Mouse (Mus musculus): ENCODE measurements at regions not wholly inside any gene's neighbourhood (a gene's known extent, or its start where the extent isn't known, plus 50 kb on each side); places are given as distances from the start of the nearest gene placed in this dataset.

DNA sequence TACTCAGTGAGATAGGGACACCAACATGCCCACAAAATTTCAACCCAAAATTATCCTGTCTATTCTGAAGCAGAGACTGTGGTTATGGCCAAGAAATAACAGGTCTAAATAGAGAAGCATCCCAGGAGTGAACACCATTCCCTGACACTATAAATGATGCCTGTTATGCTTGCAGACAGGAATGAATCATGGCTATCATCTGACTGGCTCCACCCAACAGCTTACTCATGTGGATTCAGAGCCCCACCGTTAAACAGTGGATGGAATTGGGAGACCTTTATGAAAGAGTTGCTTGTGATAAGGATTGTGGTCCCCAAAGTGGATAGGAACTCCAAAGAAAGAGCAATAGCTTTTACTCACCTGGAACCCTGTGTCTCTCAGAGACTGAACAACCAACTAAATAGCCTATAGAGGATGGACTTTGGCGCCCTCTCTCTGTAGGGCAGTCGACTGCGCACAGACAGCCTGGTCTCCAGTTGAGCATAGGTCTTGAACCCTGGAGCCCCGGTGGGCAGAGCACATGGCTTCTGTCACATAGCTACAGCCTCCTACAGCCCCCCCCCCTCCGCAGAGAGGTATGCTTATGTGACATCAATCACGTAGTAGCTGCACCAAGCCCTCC is 1101.3 kb upstream of the Zeb2 start:
- TF ChIP-seq CTCF (IDR thresholded peaks at IDR 0.05) (peak; percentile 10; the same call in 1 of the 2 replicates), EP300 (IDR thresholded peaks at IDR 0.05) (no peak)
- Histone ChIP-seq H3K4me1 (ENCODE audit: insufficient read depth, low read depth, low read length) (no peaks in the 10 kb centered on the region), H3K36me3 (ENCODE audit: insufficient read depth, low read length) (no peaks in the 10 kb centered on the region), H3K27me3 (replicated peaks; ENCODE audit: insufficient read depth, low read length) (no peaks in the 10 kb centered on the region), H3K9ac (replicated peaks; ENCODE audit: low read depth) (no peak overlapping the region), H3K4me3 (ENCODE audit: low read depth, low read length) (no peak overlapping the region), H3K9me3 (ENCODE audit: low read length) (no peaks in the 10 kb centered on the region), H3K4me2 (replicated peaks; ENCODE audit: low read depth, low read length) (no peak overlapping the region), H3K27ac (ENCODE audit: low read length) (no peak overlapping the region)
- WGBS: 89% methylated on average over 7 of the region's 7 CpGs
- ATAC-seq (no peak), DNase-seq (ENCODE audit: low spot score) (no peak)

DNA sequence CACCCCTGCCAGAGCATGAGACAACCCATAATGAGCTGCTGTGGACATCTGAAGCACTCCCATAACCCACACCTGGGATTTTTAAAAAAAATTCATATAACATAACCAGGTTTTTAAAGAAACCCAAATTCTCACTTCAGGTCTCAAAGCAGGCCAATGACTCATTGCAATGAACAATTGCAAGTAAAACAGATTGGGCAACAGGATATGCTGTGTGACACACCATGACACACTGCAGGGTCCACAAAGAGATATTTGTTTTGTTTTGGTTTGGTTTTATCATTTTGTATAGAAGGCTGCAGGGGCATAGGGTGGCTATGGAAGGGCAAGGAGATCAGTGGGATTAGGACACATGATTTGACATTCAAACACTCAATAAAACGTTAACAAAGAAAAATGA is 1082.1 kb upstream of the Zeb2 start:
- no peaks in the 10 kb centered on the region for H3K27me3 ChIP-seq (replicated peaks; ENCODE audit: insufficient read depth, low read length)
- no peak for ATAC-seq
- TF ChIP-seq EP300 (IDR thresholded peaks at IDR 0.05) (no peak), CTCF (IDR thresholded peaks at IDR 0.05) (no peak)
- WGBS: 43% methylated on average over 1 of the region's 1 CpGs
- no peak overlapping the region for H3K9ac ChIP-seq (replicated peaks; ENCODE audit: low read depth)
- H3K9me3 ChIP-seq (ENCODE audit: low read length): no peaks in the 10 kb centered on the region
- no peak overlapping the region for H3K4me2 ChIP-seq (replicated peaks; ENCODE audit: low read depth, low read length)
- H3K4me1 ChIP-seq (ENCODE audit: insufficient read depth, low read depth, low read length): no peaks in the 10 kb centered on the region
- no peak overlapping the region for H3K27ac ChIP-seq (ENCODE audit: low read length)
- H3K36me3 ChIP-seq (ENCODE audit: insufficient read depth, low read length): no peaks in the 10 kb centered on the region
- no peak overlapping the region for H3K4me3 ChIP-seq (ENCODE audit: low read depth, low read length)
- DNase-seq (ENCODE audit: low spot score): no peak

DNA sequence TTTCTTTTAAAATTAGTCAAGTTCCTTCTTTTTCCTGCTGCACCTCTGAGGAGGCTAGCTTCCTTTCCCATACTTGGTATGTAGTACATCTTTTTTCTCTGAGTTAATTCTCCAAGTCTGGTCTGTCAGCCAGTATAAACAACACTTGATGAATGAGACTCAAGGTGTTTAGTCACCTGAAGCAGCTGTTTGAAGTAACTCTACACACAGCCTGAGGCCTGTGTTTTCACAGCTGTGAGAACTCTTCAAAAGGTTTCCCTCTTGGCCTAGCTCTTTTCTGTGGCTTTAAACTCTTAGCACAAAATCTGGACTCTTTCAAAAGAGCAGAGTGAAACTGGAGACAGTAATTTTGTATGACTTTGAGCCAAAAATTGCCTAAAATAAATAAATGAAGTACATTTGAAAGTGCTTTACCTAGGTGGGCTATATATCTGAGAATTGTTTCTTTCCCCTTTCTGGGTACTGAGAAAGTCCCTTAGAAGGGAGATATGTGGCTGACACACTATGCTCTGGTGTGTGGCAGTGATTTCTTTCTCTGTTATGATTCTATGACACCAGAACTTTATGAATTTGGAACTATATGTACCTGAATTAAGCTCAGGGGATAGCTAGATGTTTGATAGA is 1070.2 kb upstream of the Zeb2 start:
- H3K4me1 ChIP-seq (ENCODE audit: insufficient read depth, low read depth, low read length): no peaks in the 10 kb centered on the region
- ATAC-seq (peak; percentile 85), DNase-seq (ENCODE audit: low spot score) (peak; percentile 68)
- no peaks in the 10 kb centered on the region for H3K36me3 ChIP-seq (ENCODE audit: insufficient read depth, low read length)
- no peaks in the 10 kb centered on the region for H3K9me3 ChIP-seq (ENCODE audit: low read length)
- no peak overlapping the region for H3K4me3 ChIP-seq (ENCODE audit: low read depth, low read length)
- H3K4me2 ChIP-seq (replicated peaks; ENCODE audit: low read depth, low read length): no peak overlapping the region
- no peak for TF ChIP-seq EP300 (IDR thresholded peaks at IDR 0.05)
- H3K27me3 ChIP-seq (replicated peaks; ENCODE audit: insufficient read depth, low read length): no peaks in the 10 kb centered on the region
- no peak overlapping the region for H3K27ac ChIP-seq (ENCODE audit: low read length)
- H3K9ac ChIP-seq (replicated peaks; ENCODE audit: low read depth): no peak overlapping the region

DNA sequence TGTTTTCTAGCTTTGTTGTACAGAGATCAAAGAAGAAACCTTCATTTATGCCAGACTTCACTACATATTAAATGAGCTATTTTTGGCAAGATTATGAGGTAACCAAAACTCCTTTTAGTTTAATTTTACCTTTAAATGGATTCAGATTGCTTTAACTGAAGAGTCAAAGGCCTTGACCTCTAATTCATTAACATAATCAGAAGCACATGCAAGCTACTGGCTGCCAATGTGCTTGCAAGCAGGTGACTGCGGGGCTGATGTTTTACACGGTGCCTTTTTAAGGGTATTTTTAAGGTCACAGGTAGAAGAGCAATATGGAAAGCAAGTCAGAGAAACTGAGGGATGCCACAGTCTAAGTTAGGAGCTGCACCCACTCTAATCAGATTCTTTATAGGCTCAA is 1066.0 kb upstream of the Zeb2 start:
- H3K4me1 ChIP-seq (ENCODE audit: insufficient read depth, low read depth, low read length): no peaks in the 10 kb centered on the region
- DNase-seq (ENCODE audit: low spot score): no peak
- no peaks in the 10 kb centered on the region for H3K27me3 ChIP-seq (replicated peaks; ENCODE audit: insufficient read depth, low read length)
- H3K9ac ChIP-seq (replicated peaks; ENCODE audit: low read depth): no peak overlapping the region
- no peaks in the 10 kb centered on the region for H3K36me3 ChIP-seq (ENCODE audit: insufficient read depth, low read length)
- no peaks in the 10 kb centered on the region for H3K9me3 ChIP-seq (ENCODE audit: low read length)
- no peak for TF ChIP-seq CTCF (IDR thresholded peaks at IDR 0.05)
- no peak for TF ChIP-seq EP300 (IDR thresholded peaks at IDR 0.05)
- no peak overlapping the region for H3K4me3 ChIP-seq (ENCODE audit: low read depth, low read length)
- H3K4me2 ChIP-seq (replicated peaks; ENCODE audit: low read depth, low read length): no peak overlapping the region
- H3K27ac ChIP-seq (ENCODE audit: low read length): no peak overlapping the region
- WGBS: 49% methylated on average over 2 of the region's 2 CpGs
- ATAC-seq: no peak

DNA sequence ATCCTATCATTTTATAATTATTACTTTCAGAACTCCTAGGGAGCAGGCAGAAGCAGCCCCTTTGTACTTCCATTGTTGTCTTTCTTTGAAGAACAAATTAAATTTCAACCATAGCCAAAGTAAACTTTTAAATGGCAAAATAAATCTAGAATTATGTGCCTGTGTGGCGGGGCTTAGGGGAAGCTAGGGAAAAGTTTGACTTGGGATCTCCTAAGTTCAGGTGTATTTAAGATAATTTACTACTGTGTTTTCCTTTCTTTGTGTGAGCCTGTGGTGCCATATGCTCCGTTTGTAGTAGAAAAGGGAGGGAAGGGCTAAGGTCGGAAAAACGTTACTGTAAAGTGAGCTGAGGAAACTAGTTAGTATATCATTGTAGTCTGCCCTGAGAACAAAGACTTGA is 1062.5 kb upstream of the Zeb2 start:
- no peak for TF ChIP-seq EP300 (IDR thresholded peaks at IDR 0.05)
- no peak for TF ChIP-seq CTCF (IDR thresholded peaks at IDR 0.05)
- H3K36me3 ChIP-seq (ENCODE audit: insufficient read depth, low read length): no peaks in the 10 kb centered on the region
- H3K9ac ChIP-seq (replicated peaks; ENCODE audit: low read depth): no peak overlapping the region
- no peak overlapping the region for H3K27ac ChIP-seq (ENCODE audit: low read length)
- no peaks in the 10 kb centered on the region for H3K27me3 ChIP-seq (replicated peaks; ENCODE audit: insufficient read depth, low read length)
- H3K9me3 ChIP-seq (ENCODE audit: low read length): no peaks in the 10 kb centered on the region
- no peak for DNase-seq (ENCODE audit: low spot score)
- WGBS: 47% methylated on average over 4 of the region's 4 CpGs
- ATAC-seq: no peak
- no peak overlapping the region for H3K4me2 ChIP-seq (replicated peaks; ENCODE audit: low read depth, low read length)
- no peak overlapping the region for H3K4me3 ChIP-seq (ENCODE audit: low read depth, low read length)
- no peaks in the 10 kb centered on the region for H3K4me1 ChIP-seq (ENCODE audit: insufficient read depth, low read depth, low read length)

DNA sequence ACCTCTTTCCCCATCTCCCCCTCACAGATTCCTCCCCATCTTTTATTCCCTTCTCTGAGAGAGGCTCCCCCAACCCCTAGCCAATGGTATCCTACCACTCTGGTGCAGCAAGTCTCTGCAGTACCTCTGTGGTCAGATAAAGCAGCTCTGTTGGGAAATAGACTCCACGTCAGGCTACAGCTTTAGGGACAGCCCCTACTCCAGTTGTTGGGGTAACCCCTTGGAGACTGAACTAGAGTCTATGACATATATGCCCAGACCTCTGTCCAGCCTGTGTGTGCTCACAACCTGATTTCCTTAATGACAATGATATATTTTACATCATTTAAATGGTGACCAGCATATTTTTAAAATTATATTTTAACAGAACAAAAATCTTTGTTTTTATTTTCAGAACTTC is 1051.3 kb upstream of the Zeb2 start:
- DNase-seq (ENCODE audit: low spot score): no peak
- Histone ChIP-seq H3K4me3 (ENCODE audit: low read depth, low read length) (no peak overlapping the region), H3K4me1 (ENCODE audit: insufficient read depth, low read depth, low read length) (no peaks in the 10 kb centered on the region), H3K36me3 (ENCODE audit: insufficient read depth, low read length) (no peaks in the 10 kb centered on the region), H3K4me2 (replicated peaks; ENCODE audit: low read depth, low read length) (no peak overlapping the region), H3K27me3 (replicated peaks; ENCODE audit: insufficient read depth, low read length) (no peaks in the 10 kb centered on the region), H3K27ac (ENCODE audit: low read length) (no peak overlapping the region), H3K9me3 (ENCODE audit: low read length) (no peaks in the 10 kb centered on the region), H3K9ac (replicated peaks; ENCODE audit: low read depth) (no peak overlapping the region)
- ATAC-seq: no peak
- 41% methylated on average over 1 of the region's 1 CpGs for WGBS
- TF ChIP-seq CTCF (IDR thresholded peaks at IDR 0.05): no peak
- TF ChIP-seq EP300 (IDR thresholded peaks at IDR 0.05): no peak

All from lung, postnatal 0 days (tissue).